Mouse (Mus musculus): ENCODE results near the gene Ptprk.

Ptprk gene

GRCm38 (mm10) chr10:28185326-28185725 lies 110.7 kb downstream of the Ptprk start:
- peak; percentile 11 for DNase-seq (ENCODE audit: inconsistent ontology term)

- no peak for DNase-seq (ENCODE audit: inconsistent ontology term)
These were observed 111.6 kb downstream of the Ptprk start for GRCm38 (mm10) chr10:28186018-28186800.

- no peak for DNase-seq (ENCODE audit: inconsistent ontology term)
These were observed 116.8 kb downstream of the Ptprk start for GRCm38 (mm10) chr10:28191440-28191839.

- DNase-seq (ENCODE audit: inconsistent ontology term), result no peak
These were observed 119.0 kb downstream of the Ptprk start for GRCm38 (mm10) chr10:28193630-28194029.

- DNase-seq (ENCODE audit: inconsistent ontology term), result no peak
These were observed 126.0 kb downstream of the Ptprk start for GRCm38 (mm10) chr10:28200609-28201008.

- no peak for DNase-seq (ENCODE audit: inconsistent ontology term)
These were observed 134.8 kb downstream of the Ptprk start for GRCm38 (mm10) chr10:28209394-28209793.

- no peak for DNase-seq (ENCODE audit: inconsistent ontology term)
These were observed 137.5 kb downstream of the Ptprk start for GRCm38 (mm10) chr10:28212083-28212482.

GRCm38 (mm10) chr10:28215153-28215552 lies 140.5 kb downstream of the Ptprk start:
- no peak for DNase-seq (ENCODE audit: inconsistent ontology term)

GRCm38 (mm10) chr10:28223602-28224001 lies 149.0 kb downstream of the Ptprk start:
- no peak for DNase-seq (ENCODE audit: inconsistent ontology term)

- DNase-seq (ENCODE audit: inconsistent ontology term), result no peak
These were observed 149.8 kb downstream of the Ptprk start for GRCm38 (mm10) chr10:28224376-28224775.

GRCm38 (mm10) chr10:28225536-28226075 lies 151.0 kb downstream of the Ptprk start:
- DNase-seq (ENCODE audit: inconsistent ontology term), result no peak

GRCm38 (mm10) chr10:28227732-28228131 lies 153.1 kb downstream of the Ptprk start:
- no peak for DNase-seq (ENCODE audit: inconsistent ontology term)

GRCm38 (mm10) chr10:28228208-28228607 lies 153.6 kb downstream of the Ptprk start:
- DNase-seq (ENCODE audit: inconsistent ontology term), result no peak

- no peak for DNase-seq (ENCODE audit: inconsistent ontology term)
These were observed 157.9 kb downstream of the Ptprk start for GRCm38 (mm10) chr10:28232273-28233167.

- no peak for DNase-seq (ENCODE audit: inconsistent ontology term)
These were observed 174.4 kb downstream of the Ptprk start for GRCm38 (mm10) chr10:28249047-28249446.

GRCm38 (mm10) chr10:28251385-28251784 lies 176.8 kb downstream of the Ptprk start:
- no peak for DNase-seq (ENCODE audit: inconsistent ontology term)

GRCm38 (mm10) chr10:28260651-28261050 lies 186.0 kb downstream of the Ptprk start:
- no peak for DNase-seq (ENCODE audit: inconsistent ontology term)

GRCm38 (mm10) chr10:28262159-28262558 lies 187.5 kb downstream of the Ptprk start:
- DNase-seq (ENCODE audit: inconsistent ontology term), result no peak

- no peak for DNase-seq (ENCODE audit: inconsistent ontology term)
These were observed 188.9 kb downstream of the Ptprk start for GRCm38 (mm10) chr10:28263546-28263945.

GRCm38 (mm10) chr10:28270273-28270672 lies 195.7 kb downstream of the Ptprk start:
- no peak for DNase-seq (ENCODE audit: inconsistent ontology term)

GRCm38 (mm10) chr10:28271729-28272606 lies 197.3 kb downstream of the Ptprk start:
- DNase-seq (ENCODE audit: inconsistent ontology term), result no peak

Measured in Muller cell, postnatal 12 days (primary cell).